Mouse (Mus musculus) midbrain, embryonic 15.5 days (tissue): ENCODE results near the gene Patl2. TPM values are rescaled to one million over a fixed set of nuclear protein-coding genes. Genes with fewer than 3 reads are reported as not detected.
"Not testable (repeated sequence)": the region's sequence is repeated elsewhere in the genome, so short reads cannot be mapped to it uniquely, and the experiment has no call there.

Source experiments
- ATAC-seq: fragments of 200-750 bp; cut with Nextera tagmentation; replicated peaks from 2 replicates; pipeline ENCODE4 v1.8.0; 2017; ENCODE audit warnings: moderate TSS enrichment
- H3K27ac ChIP-seq: fragments of 300-500 bp; sonication (generic); 2 replicates; pipeline ENCODE4 v1.5.1; 2015; ENCODE audit warnings: mild to moderate bottlenecking, inconsistent platforms
- H3K27me3 ChIP-seq: fragments of 300-500 bp; sonication (generic); replicated peaks from 2 replicates; pipeline ENCODE4 v1.6.1; 2015; ENCODE audit warnings: inconsistent platforms
- H3K36me3 ChIP-seq: fragments of 300-500 bp; sonication (generic); replicated peaks from 2 replicates; pipeline ENCODE4 v1.6.1; 2015; ENCODE audit warnings: inconsistent platforms
- H3K4me1 ChIP-seq: fragments of 300-500 bp; sonication (generic); 2 replicates; pipeline ENCODE4 v1.6.1; 2015; ENCODE audit warnings: inconsistent platforms
- H3K4me2 ChIP-seq: fragments of 300-500 bp; sonication (generic); 2 replicates; pipeline ENCODE4 v1.6.1; 2015; ENCODE audit warnings: inconsistent platforms, mild to moderate bottlenecking, moderate library complexity
- H3K4me3 ChIP-seq: fragments of 300-500 bp; sonication (generic); 2 replicates; pipeline ENCODE4 v1.5.1; 2015; ENCODE audit warnings: mild to moderate bottlenecking, inconsistent platforms
- H3K9ac ChIP-seq: fragments of 300-500 bp; sonication (generic); 2 replicates; pipeline ENCODE4 v1.6.1; 2015; ENCODE audit warnings: mild to moderate bottlenecking, inconsistent platforms
- H3K9me3 ChIP-seq: fragments of 300-500 bp; sonication (generic); 2 replicates; pipeline ENCODE4 v1.6.1; 2016; ENCODE audit warnings: inconsistent platforms
- WGBS: fragments of 180-500 bp; shearing (Covaris S2); methylation state at CpG from one replicate; pipeline ENCODE4 v1.1.7; 2015; ENCODE audit warnings: mixed read lengths; 5-methylcytosine and 5-hydroxymethylcytosine counted together
- polyA plus RNA-seq: library from polyadenylated mRNA; unstranded; fragments of >200 nt; fragmentation: Nextera tagmentation; extraction: Ambion mirVana; gene quantifications from 2 replicates; pipeline ENCODE4 v1.2.1, GENCODE M21; 2015

Gene Patl2
- polyA plus RNA-seq, 1 experiment from 2014 or later: not detected

GRCm38 (mm10) chr2:122217075-122217474 lies 31.1 kb upstream of the Patl2 start:
- H3K4me1 ChIP-seq, H3K27me3 ChIP-seq, H3K9me3 ChIP-seq, H3K9ac ChIP-seq, H3K27ac ChIP-seq, H3K36me3 ChIP-seq, ATAC-seq, H3K4me3 ChIP-seq, H3K4me2 ChIP-seq: not testable (repeated sequence)
- WGBS: 95% methylated on average over 4 of the region's 4 CpGs

GRCm38 (mm10) chr2:122210534-122211228 lies 24.7 kb upstream of the Patl2 start:
- H3K4me3 ChIP-seq: no peak overlapping the region
- WGBS: 48% methylated on average over 3 of the region's 3 CpGs
- H3K27ac ChIP-seq: no peak overlapping the region

GRCm38 (mm10) chr2:122206440-122207107 lies 20.6 kb upstream of the Patl2 start:
- H3K27ac ChIP-seq: no peak overlapping the region
- H3K4me1 ChIP-seq: no peaks in the 10 kb centered on the region
- WGBS: 86% methylated on average over 2 of the region's 2 CpGs
- no peak for ATAC-seq
- H3K4me3 ChIP-seq: no peak overlapping the region
- no peaks in the 10 kb centered on the region for H3K27me3 ChIP-seq
- H3K36me3 ChIP-seq: no peaks in the 10 kb centered on the region
- H3K4me2 ChIP-seq: no peak overlapping the region
- H3K9me3 ChIP-seq: no peaks in the 10 kb centered on the region
- H3K9ac ChIP-seq: no peak overlapping the region

More at GRCm38 (mm10) chr2:122210534-122211228, 24.7 kb upstream of the Patl2 start:
- Histone ChIP-seq H3K4me1 (no peaks in the 10 kb centered on the region), H3K27me3 (no peaks in the 10 kb centered on the region), H3K9me3 (no peaks in the 10 kb centered on the region), H3K36me3 (no peaks in the 10 kb centered on the region), H3K4me2 (no peak overlapping the region), H3K9ac (no peak overlapping the region)
- no peak for ATAC-seq

- no peaks in the 10 kb centered on the region for H3K27me3 ChIP-seq
- H3K4me2 ChIP-seq: no peak overlapping the region
- H3K27ac ChIP-seq: no peak overlapping the region
- H3K9ac ChIP-seq: no peak overlapping the region
- WGBS: 91% methylated on average over 1 of the region's 1 CpGs
- ATAC-seq: no peak
- no peaks in the 10 kb centered on the region for H3K9me3 ChIP-seq
- H3K4me1 ChIP-seq: no peaks in the 10 kb centered on the region
- H3K36me3 ChIP-seq: no peaks in the 10 kb centered on the region
- no peak overlapping the region for H3K4me3 ChIP-seq
Observed at GRCm38 (mm10) chr2:122201501-122201900, 15.5 kb upstream of the Patl2 start.

GRCm38 (mm10) chr2:122194509-122194929 lies 8.5 kb upstream of the Patl2 start:
- H3K4me1 ChIP-seq: no peaks in the 10 kb centered on the region
- H3K9me3 ChIP-seq: no peaks in the 10 kb centered on the region
- H3K9ac ChIP-seq: no peak overlapping the region
- no peaks in the 10 kb centered on the region for H3K27me3 ChIP-seq
- no peak overlapping the region for H3K27ac ChIP-seq
- no peaks in the 10 kb centered on the region for H3K36me3 ChIP-seq
- peak; percentile 77 for ATAC-seq
- H3K4me2 ChIP-seq: no peak overlapping the region
- H3K4me3 ChIP-seq: no peak overlapping the region
- WGBS: 51% methylated on average over 1 of the region's 1 CpGs

GRCm38 (mm10) chr2:122191849-122192248 lies 5.9 kb upstream of the Patl2 start:
- Histone ChIP-seq H3K4me2 (no peak overlapping the region), H3K9ac (no peak overlapping the region), H3K27ac (no peak overlapping the region), H3K27me3 (no peaks in the 10 kb centered on the region), H3K4me3 (no peak overlapping the region), H3K4me1 (no peaks in the 10 kb centered on the region), H3K36me3 (no peaks in the 10 kb centered on the region), H3K9me3 (no peaks in the 10 kb centered on the region)
- WGBS: 83% methylated on average over 3 of the region's 3 CpGs
- ATAC-seq: no peak

- no peak overlapping the region for H3K4me2 ChIP-seq
- no peak for ATAC-seq
- H3K4me3 ChIP-seq: no peak overlapping the region
- no peak overlapping the region for H3K9ac ChIP-seq
- WGBS: 95% methylated on average over 3 of the region's 3 CpGs
- H3K36me3 ChIP-seq: no peaks in the 10 kb centered on the region
- H3K27me3 ChIP-seq: no peaks in the 10 kb centered on the region
- H3K4me1 ChIP-seq: no peaks in the 10 kb centered on the region
- no peak overlapping the region for H3K27ac ChIP-seq
- H3K9me3 ChIP-seq: no peaks in the 10 kb centered on the region
Observed at GRCm38 (mm10) chr2:122186751-122187150, 762 bp upstream of the Patl2 start.

GRCm38 (mm10) chr2:122185086-122185485 lies 903 bp downstream of the Patl2 start:
- H3K27ac ChIP-seq: no peak overlapping the region
- no peaks in the 10 kb centered on the region for H3K36me3 ChIP-seq
- WGBS: 89% methylated on average over 4 of the region's 4 CpGs
- H3K27me3 ChIP-seq: no peaks in the 10 kb centered on the region
- no peaks in the 10 kb centered on the region for H3K4me1 ChIP-seq
- no peak overlapping the region for H3K9ac ChIP-seq
- H3K9me3 ChIP-seq: no peaks in the 10 kb centered on the region
- no peak overlapping the region for H3K4me3 ChIP-seq
- ATAC-seq: no peak
- H3K4me2 ChIP-seq: no peak overlapping the region

- no peak overlapping the region for H3K9ac ChIP-seq
- no peak for ATAC-seq
- 77% methylated on average over 8 of the region's 8 CpGs for WGBS
- no peaks in the 10 kb centered on the region for H3K4me1 ChIP-seq
- no peak overlapping the region for H3K4me2 ChIP-seq
- H3K27ac ChIP-seq: no peak overlapping the region
- no peak overlapping the region for H3K4me3 ChIP-seq
- H3K36me3 ChIP-seq: no peaks in the 10 kb centered on the region
- no peaks in the 10 kb centered on the region for H3K9me3 ChIP-seq
- no peaks in the 10 kb centered on the region for H3K27me3 ChIP-seq
Observed at GRCm38 (mm10) chr2:122180051-122180822, 5.8 kb downstream of the Patl2 start.

GRCm38 (mm10) chr2:122172188-122172587 lies 13.8 kb downstream of the Patl2 start:
- no peak overlapping the region for H3K27ac ChIP-seq
- H3K4me1 ChIP-seq: no peaks in the 10 kb centered on the region
- no peaks in the 10 kb centered on the region for H3K9me3 ChIP-seq
- H3K36me3 ChIP-seq: no peaks in the 10 kb centered on the region
- no peak overlapping the region for H3K4me3 ChIP-seq
- no peak for ATAC-seq
- 87% methylated on average over 2 of the region's 2 CpGs for WGBS
- H3K9ac ChIP-seq: no peak overlapping the region
- no peaks in the 10 kb centered on the region for H3K27me3 ChIP-seq
- no peak overlapping the region for H3K4me2 ChIP-seq

- H3K36me3 ChIP-seq: no peaks in the 10 kb centered on the region
- no peaks in the 10 kb centered on the region for H3K9me3 ChIP-seq
- H3K4me2 ChIP-seq: no peak overlapping the region
- H3K4me1 ChIP-seq: no peaks in the 10 kb centered on the region
- H3K27me3 ChIP-seq: no peaks in the 10 kb centered on the region
- ATAC-seq: no peak
- no peak overlapping the region for H3K4me3 ChIP-seq
- H3K9ac ChIP-seq: no peak overlapping the region
- no peak overlapping the region for H3K27ac ChIP-seq
- WGBS: 90% methylated on average over 6 of the region's 6 CpGs
Observed at GRCm38 (mm10) chr2:122171292-122171691, 14.7 kb downstream of the Patl2 start.

- H3K9ac ChIP-seq: no peak overlapping the region
- H3K36me3 ChIP-seq: no peaks in the 10 kb centered on the region
- WGBS: 85% methylated on average over 11 of the region's 11 CpGs
- no peaks in the 10 kb centered on the region for H3K9me3 ChIP-seq
- H3K27me3 ChIP-seq: no peaks in the 10 kb centered on the region
- no peak overlapping the region for H3K4me2 ChIP-seq
- H3K4me3 ChIP-seq: no peak overlapping the region
- ATAC-seq: no peak
- H3K4me1 ChIP-seq: no peaks in the 10 kb centered on the region
- no peak overlapping the region for H3K27ac ChIP-seq
Observed at GRCm38 (mm10) chr2:122164293-122164692, 21.7 kb downstream of the Patl2 start.
